Mouse (Mus musculus): ENCODE data around the gene Plpp2. TPM values are rescaled to one million over a fixed set of nuclear protein-coding genes. Genes with fewer than 3 reads are reported as not detected.

Gene Plpp2
- 1.7 TPM for total RNA-seq (2023)

DNA sequence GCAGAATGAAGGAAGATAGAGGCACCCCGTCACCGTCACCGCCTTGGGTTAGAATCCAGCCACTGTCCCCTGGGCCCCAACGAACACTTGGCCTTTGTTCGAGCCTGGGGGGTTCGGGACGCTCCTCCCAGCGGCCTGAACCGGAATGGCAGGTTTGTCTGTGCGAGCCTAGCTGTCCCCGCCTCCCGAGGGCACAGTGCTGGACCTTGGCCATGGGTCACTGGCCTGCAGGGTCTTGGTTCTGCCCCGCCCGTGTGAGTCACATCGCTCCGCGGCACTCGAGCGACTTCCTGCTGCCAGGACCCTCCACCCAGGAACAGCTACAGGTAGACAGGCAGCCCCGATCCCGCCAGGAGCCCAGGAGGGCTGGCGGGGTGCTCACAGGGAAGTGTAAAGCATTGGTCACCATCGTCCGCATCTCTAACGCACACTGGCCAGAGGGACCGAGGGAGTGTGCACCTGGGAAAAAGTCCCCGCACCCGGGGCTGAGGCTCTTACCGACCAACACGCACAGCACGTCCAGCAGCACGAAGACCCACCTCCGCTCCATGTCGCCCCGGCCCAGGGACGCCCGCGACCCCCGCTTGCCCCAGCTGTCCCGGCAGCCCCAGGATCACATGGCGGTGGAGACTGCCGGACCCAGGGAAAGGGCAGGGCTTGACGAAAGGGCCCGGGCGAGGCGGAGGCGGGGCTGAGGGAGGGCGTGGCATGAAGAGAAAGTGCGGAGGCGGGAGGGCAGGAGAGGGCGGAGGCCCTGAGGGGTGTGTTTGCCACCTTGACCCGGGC is at the start of gene Plpp2:
TSS of gene Plpp2 (minus strand) at position 671 of the 786 bp plus-strand sequence.

GRCm38 (mm10) chr10:79554330-79555237 is 21.0 kb upstream of the Plpp2 start, which contains the start of gene Mier2:
Gene Mier2 (minus strand): TSS chr10:79555199.

Other genes starting within 250 kb of the Plpp2 start
- not detected for gene Vmn2r82, start 177.3 kb downstream of the Plpp2 start, total RNA-seq (2023)
- gene Vmn2r83, start 65.1 kb downstream of the Plpp2 start, total RNA-seq (2023) = not detected
- gene Mier2, start 21.4 kb upstream of the Plpp2 start, total RNA-seq (2023) = 47.6 TPM
- not detected for gene Theg, start 53.5 kb upstream of the Plpp2 start, total RNA-seq (2023)
- not detected for gene C2cd4c, start 80.2 kb upstream of the Plpp2 start, total RNA-seq (2023)
- not detected for gene Shc2, start 104.1 kb upstream of the Plpp2 start, total RNA-seq (2023)
- not detected for gene Odf3l2, start 111.9 kb upstream of the Plpp2 start, total RNA-seq (2023)
- not detected for gene Madcam1, start 130.8 kb upstream of the Plpp2 start, total RNA-seq (2023)
- 16.9 TPM for gene Tpgs1, start 135.6 kb upstream of the Plpp2 start, total RNA-seq (2023)
- 74.7 TPM for gene Cdc34, start 148.4 kb upstream of the Plpp2 start, total RNA-seq (2023)
- 3.1 TPM for gene Gzmm, start 155.2 kb upstream of the Plpp2 start, total RNA-seq (2023)
- gene Bsg, start 170.7 kb upstream of the Plpp2 start, total RNA-seq (2023) = 108 TPM
- not detected for gene Hcn2, start 182.8 kb upstream of the Plpp2 start, total RNA-seq (2023)
- 71.2 TPM for gene Polrmt, start 212.8 kb upstream of the Plpp2 start, total RNA-seq (2023)
- not detected for gene Fgf22, start 221.3 kb upstream of the Plpp2 start, total RNA-seq (2023)
- 62.8 TPM for gene Rnf126, start 233.2 kb upstream of the Plpp2 start, total RNA-seq (2023)
- gene Fstl3, start 243.5 kb upstream of the Plpp2 start, total RNA-seq (2023) = 1.1 TPM